1 mouse cellular context compared by ENCODE assay signal in the genomic region with DNA sequence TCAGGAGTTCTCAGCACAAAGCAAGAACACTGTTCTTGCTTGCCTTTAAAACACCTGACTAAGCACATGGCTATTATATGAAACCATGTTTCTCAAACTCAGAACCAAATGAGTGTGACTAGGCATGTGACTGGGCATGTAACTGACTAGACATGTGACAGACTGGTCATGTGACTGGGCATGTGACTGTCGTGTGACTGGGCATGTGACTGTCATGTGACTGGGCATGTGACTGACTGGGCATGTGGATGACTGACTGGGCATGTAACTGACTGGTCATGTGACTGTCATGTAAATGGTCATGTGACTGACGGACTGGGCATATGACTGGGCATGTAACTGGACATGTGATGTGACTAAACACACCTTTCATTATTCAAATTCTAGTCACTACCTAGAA.
A peak's percentile ranks its signal among the peaks of the same experiment; 100 is the strongest.
TF ChIP-seq lines count a peak whose summit lies in the region.

No protein-coding gene starts in this region.

TF ChIP-seq in MEL, 35 proteins besides CTCF, POLR2A, EP300 and RAD21 (continued from another document):
- TF ChIP-seq USF2 (IDR thresholded peaks at IDR 0.05; ENCODE audit: borderline replicate concordance in 1 of 2, insufficient read depth in 1 of 2, low read depth in 1 of 2, low read length in 2 of 2) (0 out of 4 replicates have a peak, but pooled peaks of 1 of the 2 experiments have one; percentile 34), SMC3 (IDR thresholded peaks at IDR 0.05; ENCODE audit: low read depth, low read length) (no peak)
